Mouse (Mus musculus) ES-E14 (cell line): ENCODE measurements around the gene Slc15a1. TPM values are rescaled to one million over a fixed set of nuclear protein-coding genes. Genes with fewer than 3 reads are reported as not detected.

Source experiments
- DNase-seq: peaks from one replicate; pipeline ENCODE4 v3.0.0-alpha.2; 2013; ENCODE audit warnings: low read depth, low spot score
- H3K27ac ChIP-seq: 2 replicates; pipeline ENCODE4 v1.5.1; 2012; ENCODE audit warnings: low read depth, mild to moderate bottlenecking, low read length, moderate library complexity, mixed read lengths; ENCODE audit not compliant: poor library complexity, insufficient read depth, severe bottlenecking
- H3K36me3 ChIP-seq: 2 replicates; pipeline ENCODE4 v1.6.1; 2012; ENCODE audit warnings: mild to moderate bottlenecking, low read length, moderate library complexity, mixed read lengths; ENCODE audit not compliant: control insufficient read depth, poor library complexity, insufficient read depth, severe bottlenecking
- H3K4me1 ChIP-seq, 2 experiments: fragments of 150-350 bp in 1 of 2; sonication (generic) in 1 of 2; 2 replicates each; pipeline ENCODE4 v1.6.1; 2012; ENCODE audit warnings: low read length in 2 of 2, mild to moderate bottlenecking in 1 of 2, mixed read lengths in 1 of 2; ENCODE audit not compliant: control insufficient read depth in 2 of 2, insufficient read depth in 2 of 2, poor library complexity in 1 of 2
- H3K4me3 ChIP-seq, 2 experiments: fragments of 150-350 bp in 1 of 2; sonication (generic) in 1 of 2; 2 replicates each; pipeline ENCODE4 v1.5.1; 2012; ENCODE audit warnings: low read length in 2 of 2, low read depth in 1 of 2, mild to moderate bottlenecking in 1 of 2, mixed read lengths in 1 of 2; ENCODE audit not compliant: insufficient read depth in 1 of 2, poor library complexity in 1 of 2, severe bottlenecking in 1 of 2
- H3K9ac ChIP-seq: 2 replicates; pipeline ENCODE4 v1.6.1; 2012; ENCODE audit warnings: low read depth, mild to moderate bottlenecking, low read length, mixed read lengths; ENCODE audit not compliant: poor library complexity, insufficient read depth, severe bottlenecking
- H3K9me3 ChIP-seq: fragments of 150-350 bp; sonication (generic); 2 replicates; pipeline ENCODE4 v1.6.1; 2012; ENCODE audit warnings: low read depth, mild to moderate bottlenecking, low read length; ENCODE audit not compliant: control insufficient read depth, insufficient read depth
- CHD2 ChIP-seq: IDR thresholded peaks from 2 replicates; pipeline ENCODE4 v1.6.1; 2014; ENCODE audit warnings: mild to moderate bottlenecking, low read depth, low read length, inconsistent platforms
- HCFC1 ChIP-seq: IDR thresholded peaks from 2 replicates; pipeline ENCODE4 v1.6.1; 2012; ENCODE audit warnings: low read length, inconsistent platforms, borderline replicate concordance; ENCODE audit not compliant: insufficient read depth
- MAFK ChIP-seq: IDR thresholded peaks from 2 replicates; pipeline ENCODE4 v1.6.1; 2014; ENCODE audit warnings: mild to moderate bottlenecking, low read depth, low read length, inconsistent platforms; ENCODE audit not compliant: insufficient read depth
- ZC3H11A ChIP-seq: IDR thresholded peaks from 2 replicates; pipeline ENCODE4 v1.6.1; 2012; ENCODE audit warnings: low read depth, mild to moderate bottlenecking, inconsistent platforms, low read length, borderline replicate concordance
- ZNF384 ChIP-seq: IDR thresholded peaks from 2 replicates; pipeline ENCODE4 v1.6.1; 2012; ENCODE audit warnings: low read depth, low read length, inconsistent platforms
- in situ Hi-C, 2 experiments: fragments of 600-800 bp; cut with MboI; formaldehyde crosslinking; loops; one replicate each; pipeline ENCODE4 v1.15.1; 2025; ENCODE audit warnings: low sequenced_read_pairs in 2 of 2, inconsistent platforms in 1 of 2; ENCODE audit not compliant: unreplicated experiment in 2 of 2
- total RNA-seq: library from RNA; depleted of rRNA; stranded (reverse); fragments of 300-350 nt; gene quantifications from 2 replicates; pipeline ENCODE4 v1.2.3, GENCODE M21; 2012

Slc15a1 gene
- total RNA-seq, 1 experiment = 4.6 TPM

GRCm38 (mm10) chr14:121493712-121494111, 11.3 kb downstream of the Slc15a1 start:
- DNase-seq = no peak
- H3K9me3 ChIP-seq = no peaks in the 10 kb centered on the region
- TF ChIP-seq ZC3H11A (no peak), ZNF384 (no peak), MAFK (no peak), HCFC1 (no peak), CHD2 (no peak)
- no peak overlapping the region for H3K27ac ChIP-seq
- in situ Hi-C loops = no loop called here
- no peak overlapping the region for H3K4me3 ChIP-seq
- H3K4me1 ChIP-seq = no peaks in the 10 kb centered on the region
- H3K9ac ChIP-seq = no peak overlapping the region
- no peaks in the 10 kb centered on the region for H3K36me3 ChIP-seq

- no peak overlapping the region for H3K9ac ChIP-seq
- H3K36me3 ChIP-seq = no peaks in the 10 kb centered on the region
- H3K9me3 ChIP-seq = no peaks in the 10 kb centered on the region
- no peaks in the 10 kb centered on the region for H3K4me1 ChIP-seq
- no peak overlapping the region for H3K27ac ChIP-seq
- no peak for DNase-seq
- in situ Hi-C loops = no loop called here
- no peak overlapping the region for H3K4me3 ChIP-seq
- no peak for TF ChIP-seq CHD2
- TF ChIP-seq ZC3H11A = no peak
- TF ChIP-seq HCFC1 = no peak
- TF ChIP-seq ZNF384 = no peak
- no peak for TF ChIP-seq MAFK
Observed at GRCm38 (mm10) chr14:121492328-121492727, 12.7 kb downstream of the Slc15a1 start.

- no peak for TF ChIP-seq HCFC1
- TF ChIP-seq CHD2 = no peak
- TF ChIP-seq ZNF384 = no peak
- TF ChIP-seq MAFK = no peak
- TF ChIP-seq ZC3H11A = no peak
- no peak for DNase-seq
- Histone ChIP-seq H3K9ac (no peak overlapping the region), H3K4me3 (no peak overlapping the region), H3K9me3 (no peaks in the 10 kb centered on the region), H3K27ac (no peak overlapping the region), H3K36me3 (no peaks in the 10 kb centered on the region), H3K4me1 (no peaks in the 10 kb centered on the region)
- in situ Hi-C loops = no loop called here
Observed at GRCm38 (mm10) chr14:121485722-121486121, 19.3 kb downstream of the Slc15a1 start.

- H3K4me3 ChIP-seq = no peak overlapping the region
- no peak overlapping the region for H3K9ac ChIP-seq
- no peaks in the 10 kb centered on the region for H3K9me3 ChIP-seq
- TF ChIP-seq ZNF384 (no peak), HCFC1 (no peak), ZC3H11A (no peak), CHD2 (no peak), MAFK (no peak)
- no peaks in the 10 kb centered on the region for H3K36me3 ChIP-seq
- DNase-seq = no peak
- no peaks in the 10 kb centered on the region for H3K4me1 ChIP-seq
- H3K27ac ChIP-seq = no peak overlapping the region
- in situ Hi-C loops = no loop called here
Observed at GRCm38 (mm10) chr14:121484436-121484835, 20.6 kb downstream of the Slc15a1 start.

GRCm38 (mm10) chr14:121482181-121482580, 22.9 kb downstream of the Slc15a1 start:
- Histone ChIP-seq H3K4me1 (no peaks in the 10 kb centered on the region), H3K4me3 (no peak overlapping the region), H3K27ac (no peak overlapping the region), H3K9me3 (no peaks in the 10 kb centered on the region), H3K9ac (no peak overlapping the region), H3K36me3 (no peaks in the 10 kb centered on the region)
- in situ Hi-C loops = no loop called here
- DNase-seq = no peak
- TF ChIP-seq CHD2 = no peak
- TF ChIP-seq MAFK = no peak
- no peak for TF ChIP-seq HCFC1
- no peak for TF ChIP-seq ZC3H11A
- no peak for TF ChIP-seq ZNF384
